Mouse (Mus musculus) gonadal fat pad, adult 2 months (tissue): ENCODE measurements around the gene Rbm47. TPM values are rescaled to one million over a fixed set of nuclear protein-coding genes. Genes with fewer than 3 reads are reported as not detected.
A peak's percentile ranks its signal among the peaks of the same experiment; 100 is the strongest.
"Not testable (repeated sequence)": the region's sequence is repeated elsewhere in the genome, so short reads cannot be mapped to it uniquely, and the experiment has no call there.

Source experiments
- DNase-seq: peaks from one replicate; pipeline ENCODE4 v3.0.0-alpha.2; 2012; ENCODE audit warnings: low read depth
- polyA plus RNA-seq: library from polyadenylated mRNA; depleted of rRNA; stranded (reverse); fragments of >200 nt; gene quantifications from 2 replicates; pipeline ENCODE4 v1.2.3, GENCODE M21; 2012; rRNA removed

Gene Rbm47
- 54.2 and 108 TPM in 2 replicates for polyA plus RNA-seq

GRCm38 (mm10) chr5:66173018-66173417 is at the start of gene Rbm47:
Gene Rbm47, minus strand, starts transcription at chr5:66173118.
- no peak for DNase-seq

- no peak for DNase-seq
Measured at GRCm38 (mm10) chr5:66220620-66221019, 47.7 kb upstream of the Rbm47 start.

GRCm38 (mm10) chr5:66219692-66220091 is 46.8 kb upstream of the Rbm47 start:
- DNase-seq, result peak; percentile 94

GRCm38 (mm10) chr5:66215569-66216277 is 42.8 kb upstream of the Rbm47 start:
- DNase-seq, result no peak

- no peak for DNase-seq
Measured at GRCm38 (mm10) chr5:66214395-66214935, 41.5 kb upstream of the Rbm47 start.

- DNase-seq, result no peak
Measured at GRCm38 (mm10) chr5:66209532-66210176, 36.7 kb upstream of the Rbm47 start.

- no peak for DNase-seq
Measured at GRCm38 (mm10) chr5:66204966-66205365, 32.0 kb upstream of the Rbm47 start.

- DNase-seq, result no peak
Measured at GRCm38 (mm10) chr5:66203424-66203823, 30.5 kb upstream of the Rbm47 start.

- no peak for DNase-seq
Measured at GRCm38 (mm10) chr5:66200044-66200443, 27.1 kb upstream of the Rbm47 start.

GRCm38 (mm10) chr5:66195323-66195722 is 22.4 kb upstream of the Rbm47 start:
- DNase-seq, result no peak

GRCm38 (mm10) chr5:66193218-66193846 is 20.4 kb upstream of the Rbm47 start:
- DNase-seq, result no peak

GRCm38 (mm10) chr5:66191185-66191503 is 18.2 kb upstream of the Rbm47 start:
- no peak for DNase-seq

- no peak for DNase-seq
Measured at GRCm38 (mm10) chr5:66190481-66191184, 17.7 kb upstream of the Rbm47 start.

- not testable (repeated sequence) for DNase-seq
Measured at GRCm38 (mm10) chr5:66188591-66188990, 15.7 kb upstream of the Rbm47 start.

GRCm38 (mm10) chr5:66182156-66182555 is 9.2 kb upstream of the Rbm47 start:
- no peak for DNase-seq

GRCm38 (mm10) chr5:66174160-66174837 is 1.4 kb upstream of the Rbm47 start:
- no peak for DNase-seq

GRCm38 (mm10) chr5:66170591-66170990 is 2.3 kb downstream of the Rbm47 start:
- DNase-seq, result no peak

GRCm38 (mm10) chr5:66169099-66169485 is 3.8 kb downstream of the Rbm47 start:
- DNase-seq, result no peak

- no peak for DNase-seq
Measured at GRCm38 (mm10) chr5:66168462-66169098, 4.3 kb downstream of the Rbm47 start.

GRCm38 (mm10) chr5:66166931-66167330 is 6.0 kb downstream of the Rbm47 start:
- DNase-seq, result no peak

- DNase-seq, result no peak
Measured at GRCm38 (mm10) chr5:66166193-66166629, 6.7 kb downstream of the Rbm47 start.
